1 mouse cellular context compared by ENCODE assay signal in genomic region chr2:25179566-25180217, GRCm38 (mm10).
A peak's percentile ranks its signal among the peaks of the same experiment; 100 is the strongest.
TF ChIP-seq lines count a peak whose summit lies in the region.

No protein-coding gene starts in this region.

TF ChIP-seq in CH12.LX, 34 proteins besides CTCF, POLR2A, EP300 and RAD21 (continued from another document):
- 0 out of 2 replicates have a peak, but pooled peaks have one; percentile 40 for TF ChIP-seq JUND (conservative IDR thresholded peaks at IDR 0.05; ENCODE audit: low read depth, low read length)
- peak; percentile 71 for TF ChIP-seq BHLHE40 (IDR thresholded peaks at IDR 0.05; ENCODE audit: low read depth, low read length)
- no peak for TF ChIP-seq KAT2A (IDR thresholded peaks at IDR 0.05; ENCODE audit: insufficient replicate concordance, low read length)
- peak; percentile 54; the same call in 1 of the 2 replicates for TF ChIP-seq IRF4 (IDR thresholded peaks at IDR 0.05; ENCODE audit: low read depth, low read length)
